Mouse (Mus musculus): ENCODE measurements around the gene Igfbp1. TPM values are rescaled to one million over a fixed set of nuclear protein-coding genes. Genes with fewer than 3 reads are reported as not detected.

Gene Igfbp1
- total RNA-seq, 2 experiments from 2014 or later, result 0.30 TPM; not detected in 1

Other genes starting within 250 kb of the Igfbp1 start
- 100 to 1,000 TPM; 428 to 485 TPM for gene Adcy1, start 134.3 kb upstream of the Igfbp1 start, total RNA-seq (2021)
- gene Gm11985, start 9.2 kb upstream of the Igfbp1 start, total RNA-seq (2021), result not detected
- gene Igfbp3, start 16.1 kb downstream of the Igfbp1 start, total RNA-seq (2021), result 10 to 100 TPM; 10.2 to 20.9 TPM

All from left cerebral cortex, postnatal 10 days (tissue).